Mouse (Mus musculus) midbrain, embryonic 11.5 days (tissue): Measurements from ENCODE around the gene Hist1h2af. TPM values are rescaled to one million over a fixed set of nuclear protein-coding genes. Genes with fewer than 3 reads are reported as not detected.
A peak's percentile ranks its signal among the peaks of the same experiment; 100 is the strongest.

Experiments
- ATAC-seq: fragments of 200-750 bp; cut with Nextera tagmentation; 2 replicates; pipeline ENCODE4 v1.8.0; 2017; ENCODE audit warnings: moderate TSS enrichment, moderate library complexity; ENCODE audit not compliant: low FRiP score
- DNase-seq: peaks from one replicate; pipeline ENCODE4 v3.0.0; 2015; ENCODE audit warnings: low spot score; ENCODE audit errors: missing footprints
- H3K27ac ChIP-seq: fragments of 300-500 bp; sonication (generic); 2 replicates; pipeline ENCODE4 v1.5.1; 2014; ENCODE audit warnings: low read depth, low read length
- H3K27me3 ChIP-seq: fragments of 300-500 bp; sonication (generic); 2 replicates; pipeline ENCODE4 v1.6.1; 2014; ENCODE audit warnings: mild to moderate bottlenecking, low read length, moderate library complexity, mixed read lengths; ENCODE audit not compliant: control insufficient read depth, insufficient read depth
- H3K36me3 ChIP-seq: fragments of 300-500 bp; sonication (generic); 2 replicates; pipeline ENCODE4 v1.6.1; 2014; ENCODE audit warnings: mild to moderate bottlenecking, low read length, moderate library complexity, mixed read lengths; ENCODE audit not compliant: control insufficient read depth, insufficient read depth
- H3K4me1 ChIP-seq: fragments of 300-500 bp; sonication (generic); 2 replicates; pipeline ENCODE4 v1.6.1; 2014; ENCODE audit warnings: low read length; ENCODE audit not compliant: control insufficient read depth, insufficient read depth
- H3K4me2 ChIP-seq: fragments of 300-500 bp; sonication (generic); 2 replicates; pipeline ENCODE4 v1.6.1; 2014; ENCODE audit warnings: mild to moderate bottlenecking, moderate library complexity
- H3K4me3 ChIP-seq: fragments of 300-500 bp; sonication (generic); 2 replicates; pipeline ENCODE4 v1.5.1; 2014; ENCODE audit warnings: low read depth, low read length
- H3K9ac ChIP-seq: fragments of 300-500 bp; sonication (generic); 2 replicates; pipeline ENCODE4 v1.6.1; 2014; ENCODE audit warnings: low read length
- H3K9me3 ChIP-seq: fragments of 300-500 bp; sonication (generic); 2 replicates; pipeline ENCODE4 v1.6.1; 2016; ENCODE audit warnings: low read length; ENCODE audit not compliant: control insufficient read depth
- WGBS: fragments of 180-500 bp; shearing (Covaris S2); extraction: QIAGEN DNeasy Blood & Tissue Kit; methylation state at CpG from one replicate; pipeline ENCODE4 v1.1.7; 2014; 5-methylcytosine and 5-hydroxymethylcytosine counted together
- polyA plus RNA-seq: library from polyadenylated mRNA; unstranded; fragments of >200 nt; fragmentation: Nextera tagmentation; extraction: Ambion mirVana; gene quantifications from 2 replicates; pipeline ENCODE4 v1.2.1, GENCODE M21; 2014

The Hist1h2af gene
- polyA plus RNA-seq, 1 experiment from 2014 or later = 6.4 TPM

DNA sequence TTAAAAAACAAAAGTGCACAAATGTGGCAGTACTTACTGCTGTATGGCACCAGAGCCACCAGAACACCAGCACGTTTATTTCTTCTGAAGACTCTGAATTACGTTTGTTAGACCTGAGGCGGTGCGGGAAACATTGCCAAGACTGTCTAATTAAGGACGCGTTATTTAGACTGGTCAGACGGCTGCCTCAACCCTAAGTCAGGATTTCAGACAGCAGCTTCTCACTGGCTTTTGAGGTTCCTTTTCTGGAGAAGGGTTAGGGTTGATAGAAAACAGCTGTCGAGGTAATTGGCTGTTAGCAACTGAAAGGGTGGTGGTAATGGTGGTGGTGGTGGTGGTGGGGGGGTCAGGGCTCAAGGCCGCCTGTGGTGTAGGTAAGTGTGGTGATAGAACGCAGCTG, 35.1 kb upstream of the Hist1h2af start:
- peak overlapping the region; percentile 21 for H3K4me2 ChIP-seq
- H3K9me3 ChIP-seq = no peaks in the 10 kb centered on the region
- 0 out of 2 replicates have a peak overlapping the region, but pooled peaks have one; percentile 5 for H3K4me3 ChIP-seq
- H3K36me3 ChIP-seq = no peaks in the 10 kb centered on the region
- peak; percentile 91 for DNase-seq
- H3K27me3 ChIP-seq = no peaks in the 10 kb centered on the region
- H3K4me1 ChIP-seq = peaks cover 2% of the 10 kb centered on the region; the same call in 1 of the 2 replicates
- ATAC-seq = no peak
- no peak overlapping the region for H3K9ac ChIP-seq
- no peak overlapping the region for H3K27ac ChIP-seq
- WGBS = 10% methylated on average over 10 of the region's 10 CpGs

DNA sequence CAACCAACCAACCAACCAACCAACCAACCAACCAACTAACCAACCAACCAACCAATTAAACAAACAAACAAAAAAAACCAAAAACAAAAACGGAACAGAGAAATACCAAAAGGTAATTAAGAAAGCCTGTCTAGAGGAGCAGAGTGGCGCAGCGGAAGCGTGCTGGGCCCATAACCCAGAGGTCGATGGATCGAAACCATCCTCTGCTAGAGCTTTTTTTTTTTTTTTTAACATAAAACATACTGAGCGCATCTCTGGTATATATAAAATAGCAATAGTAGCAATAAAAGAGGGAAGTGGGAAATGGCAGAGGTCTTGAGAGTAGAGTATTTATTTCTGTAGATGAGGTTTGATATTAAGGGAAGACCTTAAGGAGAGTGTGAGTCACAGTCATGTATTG, 33.8 kb upstream of the Hist1h2af start:
- no peak overlapping the region for H3K4me2 ChIP-seq
- DNase-seq (no peak), ATAC-seq (no peak)
- no peak overlapping the region for H3K4me3 ChIP-seq
- H3K4me1 ChIP-seq = peaks cover 3% of the 10 kb centered on the region; the same call in 1 of the 2 replicates
- WGBS = 3% methylated on average over 7 of the region's 7 CpGs
- H3K27ac ChIP-seq = no peak overlapping the region
- no peaks in the 10 kb centered on the region for H3K27me3 ChIP-seq
- H3K9ac ChIP-seq = no peak overlapping the region
- H3K36me3 ChIP-seq = no peaks in the 10 kb centered on the region
- H3K9me3 ChIP-seq = no peaks in the 10 kb centered on the region

DNA sequence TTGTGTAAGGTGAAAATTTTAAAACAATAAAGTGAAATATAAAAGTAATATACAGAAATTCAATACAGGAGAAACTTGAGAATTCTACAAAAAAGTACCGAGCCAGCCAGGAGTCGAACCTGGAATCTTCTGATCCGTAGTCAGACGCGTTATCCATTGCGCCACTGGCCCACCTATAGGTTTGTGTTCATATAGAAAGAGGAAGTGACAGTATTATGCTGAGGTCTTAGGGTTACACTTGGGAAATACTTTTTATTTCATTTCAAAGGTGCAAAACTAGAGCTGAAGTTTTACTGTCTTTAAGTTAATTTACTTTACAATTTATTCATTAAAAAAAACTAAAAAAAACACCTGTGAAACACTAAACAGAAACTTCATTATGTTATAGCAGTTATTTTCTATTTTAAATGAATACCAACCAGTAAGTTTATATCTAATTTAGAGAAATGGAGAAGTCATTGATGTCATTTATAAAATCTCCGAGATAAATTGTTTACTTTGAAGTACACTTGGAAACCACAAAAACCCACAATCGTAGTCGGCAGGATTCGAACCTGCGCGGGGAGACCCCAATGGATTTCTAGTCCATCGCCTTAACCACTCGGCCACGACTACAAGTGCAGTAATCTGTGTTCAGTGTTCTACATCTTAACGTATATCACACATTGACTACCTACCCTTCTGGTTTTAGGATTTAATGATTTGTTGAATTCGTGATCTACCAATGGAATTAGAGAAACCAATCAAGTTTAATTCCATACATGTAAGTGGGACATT, 33.1 kb upstream of the Hist1h2af start:
- Histone ChIP-seq H3K27ac (no peak overlapping the region), H3K9me3 (no peaks in the 10 kb centered on the region), H3K27me3 (no peaks in the 10 kb centered on the region), H3K36me3 (no peaks in the 10 kb centered on the region), H3K9ac (no peak overlapping the region), H3K4me3 (no peak overlapping the region), H3K4me2 (peak overlapping the region; percentile 31; the same call in 1 of the 2 replicates), H3K4me1 (peaks cover 9% of the 10 kb centered on the region; the same call in 1 of the 2 replicates)
- ATAC-seq (peak; percentile 81), DNase-seq (peak; percentile 99)
- WGBS = under 1% methylated on average over 17 of the region's 17 CpGs

DNA sequence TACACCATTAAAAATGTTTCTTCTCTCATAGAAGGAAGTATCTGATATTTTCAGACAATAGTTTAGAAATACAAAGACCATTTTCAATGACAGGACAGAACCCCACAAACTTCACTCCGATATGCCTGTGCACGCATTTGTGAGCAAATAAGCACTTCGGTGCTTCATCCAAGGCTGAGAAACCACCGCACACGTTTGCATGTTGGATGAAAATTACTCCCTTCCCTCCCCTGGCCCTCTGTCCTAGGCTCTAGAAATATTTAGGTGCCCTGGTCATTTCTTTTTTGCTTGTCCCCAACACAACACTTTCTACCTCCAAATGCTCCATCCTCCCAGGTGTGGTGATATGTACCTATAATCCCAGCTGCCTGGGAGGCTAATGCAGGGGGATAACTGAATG, 32.2 kb upstream of the Hist1h2af start:
- DNase-seq (no peak), ATAC-seq (no peak)
- 15% methylated on average over 5 of the region's 5 CpGs for WGBS
- Histone ChIP-seq H3K4me2 (peak overlapping the region; percentile 31), H3K27me3 (no peaks in the 10 kb centered on the region), H3K27ac (no peak overlapping the region), H3K9ac (no peak overlapping the region), H3K36me3 (no peaks in the 10 kb centered on the region), H3K4me3 (no peak overlapping the region), H3K9me3 (no peaks in the 10 kb centered on the region), H3K4me1 (peaks cover 13% of the 10 kb centered on the region; the same call in 1 of the 2 replicates)

DNA sequence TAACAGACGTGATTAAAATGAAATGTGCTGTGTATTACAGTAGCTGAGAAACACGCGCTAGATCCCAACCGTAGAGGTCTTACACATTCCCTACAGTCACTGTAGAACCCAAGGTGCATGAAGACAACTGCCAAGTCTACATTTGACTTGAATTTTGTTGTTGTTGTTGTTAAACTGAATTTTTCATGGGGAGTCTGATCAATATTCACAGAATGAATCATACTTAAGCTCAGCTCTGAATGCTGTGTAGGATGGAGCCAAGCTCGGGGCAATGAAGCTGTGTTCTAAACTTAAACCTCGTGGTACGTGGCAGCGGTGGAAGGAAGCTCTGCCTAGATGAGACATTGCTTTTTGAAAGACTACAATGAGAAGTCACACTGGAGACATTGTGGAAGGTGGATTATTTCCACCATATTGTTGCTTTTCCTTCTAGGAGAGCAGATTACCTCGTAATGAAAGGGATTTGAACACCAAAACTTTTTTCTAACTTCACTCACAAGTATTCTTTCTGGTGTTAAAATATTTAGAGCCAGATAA, 31.6 kb upstream of the Hist1h2af start:
- Histone ChIP-seq H3K9ac (no peak overlapping the region), H3K4me2 (peak overlapping the region; percentile 31), H3K27me3 (no peaks in the 10 kb centered on the region), H3K36me3 (no peaks in the 10 kb centered on the region), H3K4me3 (no peak overlapping the region), H3K4me1 (peaks cover 13% of the 10 kb centered on the region; the same call in 1 of the 2 replicates), H3K27ac (no peak overlapping the region), H3K9me3 (no peaks in the 10 kb centered on the region)
- DNase-seq = no peak
- ATAC-seq = no peak
- WGBS = 36% methylated on average over 9 of the region's 9 CpGs

DNA sequence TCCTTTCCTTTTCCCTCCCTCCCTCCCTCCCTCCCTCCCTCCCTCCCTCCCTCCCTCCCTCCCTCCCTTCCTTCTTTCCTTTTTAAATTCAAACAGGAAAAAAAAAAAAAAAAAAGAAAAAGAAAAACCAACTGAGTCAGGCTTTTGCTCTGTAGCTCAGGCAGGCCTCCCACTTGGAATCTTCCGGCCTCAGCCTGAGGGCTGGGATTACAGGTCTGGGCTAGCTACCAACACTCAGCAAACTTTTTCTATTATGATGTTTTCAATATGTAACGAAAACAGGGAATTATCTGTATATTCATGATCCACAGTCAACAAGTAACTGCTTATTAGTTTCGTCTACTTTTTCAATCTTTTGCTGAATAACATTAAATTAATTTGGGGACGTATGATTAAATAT, 30.8 kb upstream of the Hist1h2af start:
- peaks cover 13% of the 10 kb centered on the region; the same call in 1 of the 2 replicates for H3K4me1 ChIP-seq

DNA sequence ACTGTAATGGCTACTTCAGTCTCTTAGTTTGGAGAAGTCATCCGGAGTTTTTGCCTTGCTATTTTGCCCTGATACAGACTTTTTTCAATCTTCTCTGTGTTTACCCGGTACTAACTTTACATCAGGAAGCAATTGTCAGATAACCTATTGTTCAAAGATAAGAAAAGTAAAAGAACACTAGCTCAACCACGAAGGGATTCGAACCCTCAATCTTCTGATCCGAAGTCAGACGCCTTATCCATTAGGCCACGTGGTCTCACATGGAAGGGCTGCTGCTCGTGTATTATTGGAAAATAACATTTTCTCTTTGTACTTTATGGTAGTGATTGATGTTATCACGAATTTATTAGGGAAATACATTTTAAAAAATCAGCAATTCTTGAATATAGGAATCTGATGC, 29.9 kb upstream of the Hist1h2af start:
- WGBS = under 1% methylated on average over 9 of the region's 9 CpGs
- DNase-seq (peak; percentile 98), ATAC-seq (no peak; the same call in 1 of the 2 replicates)
- Histone ChIP-seq H3K9ac (no peak overlapping the region), H3K27ac (no peak overlapping the region), H3K4me2 (0 out of 2 replicates have a peak overlapping the region, but pooled peaks have one; percentile 18), H3K36me3 (no peaks in the 10 kb centered on the region), H3K4me1 (peaks cover 13% of the 10 kb centered on the region; the same call in 1 of the 2 replicates), H3K27me3 (peaks cover 2% of the 10 kb centered on the region; the same call in 1 of the 2 replicates), H3K9me3 (no peaks in the 10 kb centered on the region), H3K4me3 (0 out of 2 replicates have a peak overlapping the region, but pooled peaks have one; percentile 4)

More for the DNA sequence above, 30.8 kb upstream of the Hist1h2af start:
- WGBS = 22% methylated on average over 4 of the region's 4 CpGs
- Histone ChIP-seq H3K9me3 (no peaks in the 10 kb centered on the region), H3K36me3 (no peaks in the 10 kb centered on the region), H3K27ac (no peak overlapping the region), H3K27me3 (peaks cover 2% of the 10 kb centered on the region; the same call in 1 of the 2 replicates), H3K9ac (no peak overlapping the region), H3K4me2 (no peak overlapping the region), H3K4me3 (no peak overlapping the region)
- ATAC-seq (no peak), DNase-seq (no peak)

DNA sequence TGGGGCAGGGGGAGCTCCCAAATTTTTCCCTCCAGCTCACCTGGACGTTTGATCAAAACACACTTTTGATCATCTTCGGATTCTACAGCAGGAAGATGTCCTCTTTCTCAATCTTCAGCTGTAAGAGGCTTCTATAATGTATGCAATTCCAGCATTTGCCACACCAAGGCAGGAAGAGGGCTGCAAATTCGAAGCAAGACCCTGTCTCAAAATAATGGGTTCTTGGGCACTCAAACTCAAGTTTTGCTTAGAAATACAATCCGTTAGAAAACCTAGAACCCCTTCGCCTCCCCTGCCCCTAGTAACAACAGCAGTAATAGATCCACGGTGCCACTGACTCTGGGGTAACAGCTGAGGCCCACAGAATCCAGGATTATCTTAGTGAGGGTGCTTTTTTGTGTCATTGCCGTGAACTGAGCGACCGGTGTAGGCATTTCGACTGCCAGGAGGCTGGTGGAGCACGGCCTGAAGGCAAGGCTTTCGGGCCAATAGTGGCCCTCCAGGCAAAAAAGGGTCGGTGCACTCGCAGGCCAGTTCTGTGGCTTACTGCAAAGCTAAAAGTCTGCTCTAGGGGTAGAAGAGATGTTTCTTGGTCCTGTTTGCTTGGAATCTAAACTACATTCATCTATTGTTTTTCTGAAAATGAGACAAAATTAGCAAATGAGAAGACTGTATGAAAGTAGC, 27.9 kb upstream of the Hist1h2af start:
- H3K4me1 ChIP-seq = peaks cover 13% of the 10 kb centered on the region; the same call in 1 of the 2 replicates
- peak overlapping the region; percentile 39 for H3K4me2 ChIP-seq
- 2% methylated on average over 14 of the region's 14 CpGs for WGBS
- ATAC-seq (peak; percentile 65; the same call in 1 of the 2 replicates), DNase-seq (peak; percentile 94)
- peaks cover 2% of the 10 kb centered on the region; the same call in 1 of the 2 replicates for H3K27me3 ChIP-seq
- peak overlapping the region; percentile 31 for H3K9ac ChIP-seq
- no peaks in the 10 kb centered on the region for H3K9me3 ChIP-seq
- peak overlapping the region; percentile 30 for H3K4me3 ChIP-seq
- H3K27ac ChIP-seq = no peak overlapping the region
- H3K36me3 ChIP-seq = no peaks in the 10 kb centered on the region
